Mouse (Mus musculus) bone marrow macrophage, adult 2 months (primary cell): ENCODE measurements around the gene Slc1a2.

Source experiments
- CTCF ChIP-seq: IDR thresholded peaks from 2 replicates; pipeline ENCODE4 v1.5.1; 2012; ENCODE audit warnings: low read depth, mild to moderate bottlenecking, low read length, moderate library complexity
- POLR2A ChIP-seq: IDR thresholded peaks from 2 replicates; pipeline ENCODE4 v1.6.1; 2012; ENCODE audit warnings: mild to moderate bottlenecking, low read depth, low read length, borderline replicate concordance

GRCm38 (mm10) chr2:102742685-102743084, 84.2 kb downstream of the Slc1a2 start:
- no peak for TF ChIP-seq POLR2A
- TF ChIP-seq CTCF: no peak
